ENCODE assay signal across 15 mouse cellular contexts in genomic region chr1:149097426-149097825, GRCm38 (mm10).
"Had no signal": no experiment of that assay in that cellular context is flagged by ENCODE, and none has a peak within 500 bp of the region (broad histone marks: within the 10 kb centered on the region; RNA-seq: fewer than 3 reads in every experiment).

No protein-coding gene starts in this region.

- H3K4me1 ChIP-seq: neural tube, embryonic 13.5 days; neural tube, embryonic 15.5 days; stomach, embryonic 15.5 days had no signal

- H3K9ac ChIP-seq: neural tube, embryonic 13.5 days; neural tube, embryonic 15.5 days; stomach, embryonic 15.5 days had no signal

- H3K9me3 ChIP-seq: neural tube, embryonic 13.5 days; neural tube, embryonic 15.5 days; stomach, embryonic 15.5 days had no signal

- H3K27ac ChIP-seq: neural tube, embryonic 13.5 days; neural tube, embryonic 15.5 days; stomach, embryonic 15.5 days had no signal

- H3K4me2 ChIP-seq: neural tube, embryonic 13.5 days; neural tube, embryonic 15.5 days; stomach, embryonic 15.5 days had no signal

- DNase-seq: retina, postnatal 1 day; right cerebral cortex, adult 18-20 months; right cerebral cortex, postnatal 14 days; right cerebral cortex, postnatal 25 days; right cerebral cortex, postnatal 4 days; spleen, adult 18-20 months; thymus, adult 18-20 months; thymus, adult 2 months; thymus, postnatal 14 days; thymus, postnatal 25 days; thymus, postnatal 36 days; thymus, postnatal 4 days had no signal

- H3K27me3 ChIP-seq: neural tube, embryonic 13.5 days; neural tube, embryonic 15.5 days; stomach, embryonic 15.5 days had no signal

- H3K36me3 ChIP-seq: neural tube, embryonic 13.5 days; neural tube, embryonic 15.5 days; stomach, embryonic 15.5 days had no signal

- H3K4me3 ChIP-seq: neural tube, embryonic 13.5 days; neural tube, embryonic 15.5 days; stomach, embryonic 15.5 days had no signal
